Mouse (Mus musculus): ENCODE measurements around the gene Nav2.
A peak's percentile ranks its signal among the peaks of the same experiment; 100 is the strongest.

GRCm38 (mm10) chr7:49493210-49493609 is 584.7 kb downstream of the Nav2 start:
- TF ChIP-seq CTCF (IDR thresholded peaks at IDR 0.05; ENCODE audit: low read depth), result peak; percentile 75
- TF ChIP-seq EP300 (optimal IDR thresholded peaks at IDR 0.05), result no peak
